Mouse (Mus musculus) ES-E14 (cell line): ENCODE measurements around the gene Tmem164.

Source experiments
- HCFC1 ChIP-seq: IDR thresholded peaks from 2 replicates; pipeline ENCODE4 v1.6.1; 2012; ENCODE audit warnings: low read length, inconsistent platforms, borderline replicate concordance; ENCODE audit not compliant: insufficient read depth
- ZC3H11A ChIP-seq: IDR thresholded peaks from 2 replicates; pipeline ENCODE4 v1.6.1; 2012; ENCODE audit warnings: low read depth, mild to moderate bottlenecking, inconsistent platforms, low read length, borderline replicate concordance

- TF ChIP-seq HCFC1: no peak
- TF ChIP-seq ZC3H11A: no peak
Observed at GRCm38 (mm10) chrX:142697545-142698204, 16.5 kb downstream of the Tmem164 start.
